Mouse (Mus musculus): ENCODE data around the gene Gpatch2l.

The Gpatch2l gene

GRCm38 (mm10) chr12:86241604-86242536 is at the start of gene Gpatch2l:
Gene Gpatch2l (plus strand): TSS chr12:86241858.
- CTCF ChIA-PET: interaction anchor here (0.6 kb wide), 1 partner anchor 415 kb away, joined by 3 read pairs; no protein-coding TSS in a partner anchor

GRCm38 (mm10) chr12:86192036-86192449 is 49.6 kb upstream of the Gpatch2l start:
- CTCF ChIA-PET: no interaction called here

GRCm38 (mm10) chr12:86196944-86197343 is 44.7 kb upstream of the Gpatch2l start:
- CTCF ChIA-PET: no interaction called here

GRCm38 (mm10) chr12:86203443-86204057 is 38.1 kb upstream of the Gpatch2l start:
- CTCF ChIA-PET: no interaction called here

- CTCF ChIA-PET: no interaction called here
Measured at GRCm38 (mm10) chr12:86211099-86211520, 30.5 kb upstream of the Gpatch2l start.

- CTCF ChIA-PET: interaction anchor here (0.6 kb wide), 1 partner anchor 676 kb away, joined by 6 read pairs; no protein-coding TSS in a partner anchor
Measured at GRCm38 (mm10) chr12:86212693-86213470, 28.8 kb upstream of the Gpatch2l start.

GRCm38 (mm10) chr12:86214201-86214600 is 27.5 kb upstream of the Gpatch2l start:
- CTCF ChIA-PET: no interaction called here

GRCm38 (mm10) chr12:86216687-86217421 is 24.8 kb upstream of the Gpatch2l start:
- CTCF ChIA-PET: no interaction called here

- CTCF ChIA-PET: no interaction called here
Measured at GRCm38 (mm10) chr12:86220200-86221021, 21.2 kb upstream of the Gpatch2l start.

GRCm38 (mm10) chr12:86221074-86221703 is 20.5 kb upstream of the Gpatch2l start:
- CTCF ChIA-PET: no interaction called here

- CTCF ChIA-PET: interaction anchor here (0.7 kb wide), 1 partner anchor 394 kb away, joined by 13 read pairs; no protein-coding TSS in a partner anchor
Measured at GRCm38 (mm10) chr12:86234295-86234694, 7.4 kb upstream of the Gpatch2l start.

- CTCF ChIA-PET: no interaction called here
Measured at GRCm38 (mm10) chr12:86238736-86239135, 2.9 kb upstream of the Gpatch2l start.

GRCm38 (mm10) chr12:86242563-86242962 is 905 bp downstream of the Gpatch2l start:
- CTCF ChIA-PET: no interaction called here

GRCm38 (mm10) chr12:86243936-86244335 is 2.3 kb downstream of the Gpatch2l start:
- CTCF ChIA-PET: no interaction called here

GRCm38 (mm10) chr12:86250183-86250582 is 8.5 kb downstream of the Gpatch2l start:
- CTCF ChIA-PET: no interaction called here

GRCm38 (mm10) chr12:86254910-86255309 is 13.3 kb downstream of the Gpatch2l start:
- CTCF ChIA-PET: interaction anchor here (0.7 kb wide), 1 partner anchor 1791 kb away, joined by 4 read pairs; no protein-coding TSS in a partner anchor

- CTCF ChIA-PET: no interaction called here
Measured at GRCm38 (mm10) chr12:86271626-86272025, 30.0 kb downstream of the Gpatch2l start.

- CTCF ChIA-PET: no interaction called here
Measured at GRCm38 (mm10) chr12:86274246-86274645, 32.6 kb downstream of the Gpatch2l start.

- CTCF ChIA-PET: interaction anchor here (0.6 kb wide), 1 partner anchor 10 kb away, joined by 3 read pairs; no protein-coding TSS in a partner anchor
Measured at GRCm38 (mm10) chr12:86275731-86276130, 34.1 kb downstream of the Gpatch2l start.

GRCm38 (mm10) chr12:86276463-86276862 is 34.8 kb downstream of the Gpatch2l start:
- CTCF ChIA-PET: no interaction called here

Data from spleen, embryonic (tissue).